Mouse (Mus musculus) urinary bladder, postnatal 4 days (tissue): ENCODE results near the gene Dld.

Source experiments
- DNase-seq, 2 experiments: peaks; one replicate each; pipeline ENCODE4 v3.0.0; 2021 to 2022; ENCODE audit warnings: low spot score in 2 of 2

The Dld gene

GRCm38 (mm10) chr12:31294526-31294925, 56.7 kb downstream of the Dld start:
- DNase-seq: no peak

GRCm38 (mm10) chr12:31293361-31294142, 57.7 kb downstream of the Dld start:
- DNase-seq: no peak

- DNase-seq: no peak
These were observed 60.3 kb downstream of the Dld start for GRCm38 (mm10) chr12:31290951-31291350.

- DNase-seq: no peak
These were observed 62.2 kb downstream of the Dld start for GRCm38 (mm10) chr12:31289046-31289445.

- no peak for DNase-seq
These were observed 67.6 kb downstream of the Dld start for GRCm38 (mm10) chr12:31283617-31284136.

- DNase-seq: no peak
These were observed 68.1 kb downstream of the Dld start for GRCm38 (mm10) chr12:31283131-31283530.

- no peak for DNase-seq
These were observed 69.0 kb downstream of the Dld start for GRCm38 (mm10) chr12:31282241-31282640.
